In the genomic region with DNA sequence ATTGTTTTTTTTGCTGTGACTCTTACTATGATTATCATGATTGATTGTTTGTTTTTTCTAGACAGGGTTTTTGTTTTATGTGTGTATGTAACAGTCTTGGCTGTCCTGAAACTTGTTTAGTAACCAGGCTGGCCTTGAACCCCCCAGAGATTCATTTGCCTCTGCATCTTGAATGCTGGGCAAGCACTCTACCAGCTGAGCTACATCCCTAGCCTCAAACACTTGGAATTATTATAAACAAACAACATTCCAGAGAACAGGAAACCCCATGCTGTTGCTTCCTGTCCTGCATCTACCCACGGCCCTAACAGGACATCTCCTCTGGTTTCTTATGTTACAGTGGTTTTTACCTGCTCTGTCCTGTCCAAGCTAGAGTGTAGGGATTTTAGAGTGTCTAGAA, we compare ENCODE assay signal across 10 mouse cellular contexts. TPM values are rescaled to one million over a fixed set of nuclear protein-coding genes. Genes with fewer than 3 reads are reported as not detected.
A peak's percentile ranks its signal among the peaks of the same experiment; 100 is the strongest.
DNase-seq lines count a peak whose midpoint lies in the region; ATAC-seq and TF ChIP-seq lines count a peak whose summit lies in the region.
"Had no signal": no experiment of that assay in that cellular context is flagged by ENCODE, and none has a peak within 500 bp of the region (broad histone marks: within the 10 kb centered on the region; RNA-seq: fewer than 3 reads in every experiment).

No protein-coding gene starts in this region.

- peaks cover 30 to 40% of the 10 kb centered on the region in 2 experiments for H3K4me1 ChIP-seq in heart, embryonic 14.5 days (ENCODE audit: control insufficient read depth in 2 of 2, insufficient read depth in 2 of 2, low read length in 2 of 2)
- peaks cover 31% of the 10 kb centered on the region for H3K4me1 ChIP-seq in lung, embryonic 14.5 days (ENCODE audit: insufficient read depth)
- peaks cover 14% of the 10 kb centered on the region for H3K4me1 ChIP-seq in embryonic facial prominence, embryonic 14.5 days (ENCODE audit: control insufficient read depth, insufficient read depth, low read length)
- no peaks in the 10 kb centered on the region for H3K4me1 ChIP-seq in liver, embryonic 15.5 days (replicated peaks)

- TF ChIP-seq CTCF in lung, embryonic 14.5 days (IDR thresholded peaks at IDR 0.05; ENCODE audit: low read depth), result no peak

- peak overlapping the region; percentile 4; the same call in 1 of the 2 replicates for H3K9ac ChIP-seq in heart, embryonic 14.5 days (ENCODE audit: low read length)
- H3K9ac ChIP-seq in lung, embryonic 14.5 days, result no peak overlapping the region
- no peak overlapping the region for H3K9ac ChIP-seq in embryonic facial prominence, embryonic 14.5 days (ENCODE audit: low read depth, low read length)
- no peak overlapping the region for H3K9ac ChIP-seq in liver, embryonic 15.5 days

- WGBS in heart, embryonic 14.5 days, result 51% methylated on average over 1 of the region's 1 CpGs
- 24% methylated on average over 1 of the region's 1 CpGs for WGBS in lung, embryonic 14.5 days
- 36% methylated on average over 1 of the region's 1 CpGs for WGBS in embryonic facial prominence, embryonic 14.5 days
- 33% methylated on average over 1 of the region's 1 CpGs for WGBS in liver, embryonic 15.5 days (ENCODE audit: insufficient replicate concordance)

- H3K27ac ChIP-seq in heart, embryonic 14.5 days (replicated peaks in 1 of 2; ENCODE audit: control insufficient read depth in 1 of 2, insufficient read depth in 1 of 2, low read depth in 2 of 2, low read length in 2 of 2), result peak overlapping the region; percentile 65 to 72; a peak in 3 of 4 replicates
- H3K27ac ChIP-seq in lung, embryonic 14.5 days (ENCODE audit: low read depth), result peak overlapping the region; percentile 89
- peak overlapping the region; percentile 17; the same call in 1 of the 2 replicates for H3K27ac ChIP-seq in embryonic facial prominence, embryonic 14.5 days (replicated peaks; ENCODE audit: low read depth, low read length)
- H3K27ac ChIP-seq in liver, embryonic 15.5 days (replicated peaks), result 0 out of 2 replicates have a peak overlapping the region, but pooled peaks have one; percentile 10

- H3K4me3 ChIP-seq in heart, embryonic 14.5 days (ENCODE audit: control insufficient read depth in 1 of 2, insufficient read depth in 1 of 2, low read depth in 1 of 2, low read length in 2 of 2), result no peak overlapping the region
- H3K4me3 ChIP-seq in lung, embryonic 14.5 days (ENCODE audit: low read depth, low read length), result no peak overlapping the region
- H3K4me3 ChIP-seq in embryonic facial prominence, embryonic 14.5 days (ENCODE audit: low read depth, low read length), result no peak overlapping the region
- no peak overlapping the region for H3K4me3 ChIP-seq in liver, embryonic 15.5 days (replicated peaks)
- H3K4me3 ChIP-seq: megakaryocyte, embryonic 14.5 days had no signal

- no peak overlapping the region; the same call in 1 of the 2 replicates for H3K4me2 ChIP-seq in heart, embryonic 14.5 days (ENCODE audit: low read length)
- H3K4me2 ChIP-seq in lung, embryonic 14.5 days, result no peak overlapping the region
- H3K4me2 ChIP-seq in embryonic facial prominence, embryonic 14.5 days (ENCODE audit: low read depth, low read length), result no peak overlapping the region
- H3K4me2 ChIP-seq in liver, embryonic 15.5 days, result no peak overlapping the region

- ATAC-seq in heart, embryonic 14.5 days (ENCODE audit: insufficient number of reproducible peaks, insufficient read depth, low FRiP score, low read depth), result no peak
- 0 out of 2 replicates have a peak, but pooled peaks have one; percentile 13 for ATAC-seq in lung, embryonic 14.5 days (ENCODE audit: insufficient read depth)
- no peak for ATAC-seq in embryonic facial prominence, embryonic 14.5 days (ENCODE audit: low read depth)
- ATAC-seq in liver, embryonic 15.5 days (ENCODE audit: insufficient read depth), result no peak

- no peaks in the 10 kb centered on the region for H3K36me3 ChIP-seq in heart, embryonic 14.5 days (ENCODE audit: control insufficient read depth, insufficient read depth, low read length)
- no peaks in the 10 kb centered on the region for H3K36me3 ChIP-seq in lung, embryonic 14.5 days (ENCODE audit: insufficient read depth)
- H3K36me3 ChIP-seq in embryonic facial prominence, embryonic 14.5 days (ENCODE audit: control insufficient read depth, insufficient read depth, low read length), result no peaks in the 10 kb centered on the region
- H3K36me3 ChIP-seq in liver, embryonic 15.5 days (replicated peaks), result no peaks in the 10 kb centered on the region

- H3K27me3 ChIP-seq in heart, embryonic 14.5 days (ENCODE audit: control insufficient read depth, insufficient read depth, low read length), result no peaks in the 10 kb centered on the region
- H3K27me3 ChIP-seq in lung, embryonic 14.5 days (ENCODE audit: insufficient read depth, low read length), result no peaks in the 10 kb centered on the region
- no peaks in the 10 kb centered on the region for H3K27me3 ChIP-seq in embryonic facial prominence, embryonic 14.5 days (replicated peaks; ENCODE audit: control insufficient read depth, insufficient read depth, low read length)
- H3K27me3 ChIP-seq in liver, embryonic 15.5 days, result no peaks in the 10 kb centered on the region

- DNase-seq in heart, adult 11 months, result no peak
- DNase-seq in lung, embryonic 14.5 days, result peak; percentile 67
- no peak for DNase-seq in lung, postnatal 10 days
- DNase-seq in embryonic facial prominence, embryonic 14.5 days (ENCODE audit: low spot score), result no peak
- no peak for DNase-seq in cerebellum, adult 11 months
- no peak for DNase-seq in adrenal gland, adult 8-10 months
- DNase-seq: kidney, adult 11 months had no signal

- H3K9me3 ChIP-seq in heart, embryonic 14.5 days (ENCODE audit: control insufficient read depth, low read length), result no peaks in the 10 kb centered on the region
- no peaks in the 10 kb centered on the region for H3K9me3 ChIP-seq in lung, embryonic 14.5 days (ENCODE audit: low read depth, low read length)
- no peaks in the 10 kb centered on the region for H3K9me3 ChIP-seq in embryonic facial prominence, embryonic 14.5 days (ENCODE audit: control insufficient read depth, low read length)
- no peaks in the 10 kb centered on the region for H3K9me3 ChIP-seq in liver, embryonic 15.5 days (replicated peaks)
- H3K9me3 ChIP-seq: megakaryocyte, embryonic 14.5 days had no signal

RNA-seq across cellular contexts. Expression of a gene that starts 42.4 kb away (rescaled TPM):
- 33.5 and 36.3 TPM in 2 replicates for polyA plus RNA-seq in heart, embryonic 14.5 days (2014; fragmentation: Nextera tagmentation; extraction: Ambion mirVana)
- polyA plus RNA-seq in lung, embryonic 14.5 days (2014; fragmentation: Nextera tagmentation; extraction: Ambion mirVana), result 40.3 and 49.4 TPM in 2 replicates
- polyA plus RNA-seq in embryonic facial prominence, embryonic 14.5 days (2014; fragmentation: Nextera tagmentation; extraction: Ambion mirVana), result 44.5 and 48.1 TPM in 2 replicates
- 5.1 and 5.4 TPM in 2 replicates for polyA plus RNA-seq in liver, embryonic 15.5 days (2015; fragmentation: Nextera tagmentation; extraction: Ambion mirVana)
- total RNA-seq in adrenal gland, adult 8-10 months (2022), result 100 to 1,000 TPM in 2 of 4 experiments, 10 to 100 TPM in 2; 77.4 to 388 (median 110) TPM

Comparison
In these comparisons a context has a peak if more than half of its experiments do, and no peak if none do; other contexts are left out.
1. H3K27ac ChIP-seq: peak in every context shown above with its lines; median percentile 89 in lung, embryonic 14.5 days; 68 in heart, embryonic 14.5 days; 17 in embryonic facial prominence, embryonic 14.5 days; 10 in liver, embryonic 15.5 days.